Comparison of ENCODE assay signal across 33 mouse cellular contexts in the genomic region with DNA sequence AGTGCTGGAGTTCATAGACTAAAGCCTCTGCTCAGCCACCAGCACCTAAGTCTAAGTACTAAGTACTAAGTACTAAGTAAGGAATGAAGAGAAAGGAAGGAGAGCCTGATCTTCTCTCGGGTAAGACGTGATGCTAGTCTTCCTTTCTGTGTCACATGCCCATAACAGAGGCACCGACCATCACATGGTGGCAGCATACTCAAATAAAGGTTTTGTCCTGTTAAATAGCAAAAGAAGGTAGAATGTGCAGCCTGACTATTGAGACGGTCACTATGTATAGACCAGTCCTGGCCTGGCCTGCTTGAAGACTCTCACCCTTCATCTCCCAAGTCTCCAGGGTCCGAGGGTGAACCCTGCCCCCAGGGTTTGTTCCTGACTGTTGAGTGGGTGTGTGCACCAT. TPM values are rescaled to one million over a fixed set of nuclear protein-coding genes. Genes with fewer than 3 reads are reported as not detected.
A peak's percentile ranks its signal among the peaks of the same experiment; 100 is the strongest.
DNase-seq lines count a peak whose midpoint lies in the region; ATAC-seq and TF ChIP-seq lines count a peak whose summit lies in the region.
"Had no signal": no experiment of that assay in that cellular context is flagged by ENCODE, and none has a peak within 500 bp of the region (broad histone marks: within the 10 kb centered on the region; RNA-seq: fewer than 3 reads in every experiment).

No protein-coding gene starts in this region.

- H3K4me3 ChIP-seq in hindbrain, postnatal 0 days (ENCODE audit: low read length) = no peak overlapping the region
- H3K4me3 ChIP-seq in hindbrain, embryonic 12.5 days = no peak overlapping the region
- no peak overlapping the region for H3K4me3 ChIP-seq in layer of hippocampus, adult 2 months
- no peak overlapping the region for H3K4me3 ChIP-seq in stomach, postnatal 0 days (ENCODE audit: low read depth, low read length)
- no peak overlapping the region for H3K4me3 ChIP-seq in lung, adult 2 months (replicated peaks; ENCODE audit: extremely low read depth, low read depth, low read length)
- H3K4me3 ChIP-seq: embryonic facial prominence, embryonic 10.5 days; embryonic facial prominence, embryonic 13.5 days; erythroblast, embryonic 14.5 days; forebrain, embryonic 13.5 days; heart, adult 2 months; heart, embryonic 10.5 days; hindbrain, embryonic 13.5 days had no signal

- H3K4me2 ChIP-seq in hindbrain, postnatal 0 days (ENCODE audit: low read depth, low read length) = no peak overlapping the region
- H3K4me2 ChIP-seq in hindbrain, embryonic 12.5 days (replicated peaks) = no peak overlapping the region
- no peak overlapping the region for H3K4me2 ChIP-seq in stomach, postnatal 0 days (replicated peaks; ENCODE audit: low read depth)
- H3K4me2 ChIP-seq: embryonic facial prominence, embryonic 13.5 days; forebrain, embryonic 13.5 days; hindbrain, embryonic 13.5 days had no signal

- H3K36me3 ChIP-seq in hindbrain, postnatal 0 days (ENCODE audit: insufficient read depth, low read length) = no peaks in the 10 kb centered on the region
- no peaks in the 10 kb centered on the region for H3K36me3 ChIP-seq in hindbrain, embryonic 12.5 days
- no peaks in the 10 kb centered on the region for H3K36me3 ChIP-seq in stomach, postnatal 0 days (ENCODE audit: control insufficient read depth, insufficient read depth, low read length)
- H3K36me3 ChIP-seq: embryonic facial prominence, embryonic 10.5 days; embryonic facial prominence, embryonic 13.5 days; heart, embryonic 10.5 days; hindbrain, embryonic 13.5 days had no signal

- TF ChIP-seq EP300 in stomach, postnatal 0 days (optimal IDR thresholded peaks at IDR 0.05) = no peak

- no peak for TF ChIP-seq POLR2A in lung, adult 2 months (IDR thresholded peaks at IDR 0.05; ENCODE audit: borderline replicate concordance, extremely low read depth, low read depth, low read length)

- no peaks in the 10 kb centered on the region for H3K9me3 ChIP-seq in hindbrain, postnatal 0 days (ENCODE audit: low read length)
- H3K9me3 ChIP-seq in hindbrain, embryonic 12.5 days (replicated peaks) = no peaks in the 10 kb centered on the region
- H3K9me3 ChIP-seq in stomach, postnatal 0 days (ENCODE audit: control insufficient read depth, low read length) = no peaks in the 10 kb centered on the region
- H3K9me3 ChIP-seq: embryonic facial prominence, embryonic 10.5 days; embryonic facial prominence, embryonic 13.5 days; forebrain, embryonic 13.5 days; G1E; heart, embryonic 10.5 days; hindbrain, embryonic 13.5 days had no signal

- 72% methylated on average over 5 of the region's 5 CpGs for WGBS in hindbrain, postnatal 0 days
- 82% methylated on average over 5 of the region's 5 CpGs for WGBS in hindbrain, embryonic 12.5 days
- WGBS in stomach, postnatal 0 days = 71% methylated on average over 5 of the region's 5 CpGs
- WGBS in lung, adult 2 months = 73% methylated on average over 5 of the region's 5 CpGs

- H3K27ac ChIP-seq in hindbrain, postnatal 0 days = no peak overlapping the region
- H3K27ac ChIP-seq in hindbrain, embryonic 12.5 days = no peak overlapping the region
- no peak overlapping the region for H3K27ac ChIP-seq in layer of hippocampus, adult 2 months
- H3K27ac ChIP-seq in stomach, postnatal 0 days (replicated peaks) = no peak overlapping the region
- H3K27ac ChIP-seq: embryonic facial prominence, embryonic 10.5 days; embryonic facial prominence, embryonic 13.5 days; forebrain, embryonic 13.5 days; heart, adult 2 months; heart, embryonic 10.5 days; hindbrain, embryonic 13.5 days had no signal

- H3K27me3 ChIP-seq in hindbrain, postnatal 0 days (ENCODE audit: insufficient read depth, low read length) = no peaks in the 10 kb centered on the region
- no peaks in the 10 kb centered on the region for H3K27me3 ChIP-seq in hindbrain, embryonic 12.5 days
- no peaks in the 10 kb centered on the region for H3K27me3 ChIP-seq in stomach, postnatal 0 days (ENCODE audit: control insufficient read depth, insufficient read depth, low read length)
- H3K27me3 ChIP-seq: embryonic facial prominence, embryonic 13.5 days; hindbrain, embryonic 13.5 days had no signal

- no peak overlapping the region for H3K9ac ChIP-seq in hindbrain, postnatal 0 days (replicated peaks; ENCODE audit: low read length)
- H3K9ac ChIP-seq in hindbrain, embryonic 12.5 days = no peak overlapping the region
- no peak overlapping the region for H3K9ac ChIP-seq in stomach, postnatal 0 days (ENCODE audit: low read length)
- H3K9ac ChIP-seq: embryonic facial prominence, embryonic 13.5 days; forebrain, embryonic 13.5 days; hindbrain, embryonic 13.5 days had no signal

- no peak for ATAC-seq in hindbrain, postnatal 0 days
- no peak for ATAC-seq in hindbrain, embryonic 12.5 days (ENCODE audit: low FRiP score)
- ATAC-seq in stomach, postnatal 0 days (ENCODE audit: low FRiP score, low TSS enrichment) = no peak
- ATAC-seq: forebrain, embryonic 13.5 days; forebrain, embryonic 16.5 days; hindbrain, embryonic 16.5 days; inflammation-experienced regulatory T-cells, adult 6 months; Patski had no signal

- no peak for DNase-seq in hindbrain, postnatal 0 days (ENCODE audit: low spot score)
- no peak for DNase-seq in layer of hippocampus, adult 2 months (ENCODE audit: low spot score in 2 of 2)
- DNase-seq in layer of hippocampus, adult 8-10 months (ENCODE audit: low spot score in 2 of 2) = no peak
- no peak for DNase-seq in stomach, postnatal 0 days (ENCODE audit: low spot score)
- no peak for DNase-seq in lung, adult 2 months
- DNase-seq: adrenal gland, postnatal 10 days; adrenal gland, postnatal 36 days; cerebellum, adult 11 months; cerebellum, adult 8-10 months; cerebellum, postnatal 10 days; cerebellum, postnatal 36 days; embryo, embryonic 11 days; gastrocnemius, postnatal 10 days; gastrocnemius, postnatal 36 days; heart, adult 2 months; kidney, adult 11 months had no signal

- H3K4me1 ChIP-seq in hindbrain, postnatal 0 days (ENCODE audit: insufficient read depth, low read length) = peaks cover 5% of the 10 kb centered on the region
- H3K4me1 ChIP-seq in hindbrain, embryonic 12.5 days = peaks cover 6% of the 10 kb centered on the region
- no peaks in the 10 kb centered on the region for H3K4me1 ChIP-seq in stomach, postnatal 0 days (replicated peaks; ENCODE audit: control insufficient read depth, insufficient read depth)
- peaks cover 2% of the 10 kb centered on the region; the same call in 1 of the 2 replicates for H3K4me1 ChIP-seq in lung, adult 2 months (ENCODE audit: control insufficient read depth, insufficient read depth, low read length)

- TF ChIP-seq CTCF in hindbrain, postnatal 0 days (IDR thresholded peaks at IDR 0.05; ENCODE audit: low read depth) = peak; percentile 14; the same call in 1 of the 2 replicates
- TF ChIP-seq CTCF in layer of hippocampus, adult 2 months (conservative IDR thresholded peaks at IDR 0.05) = peak; percentile 28
- TF ChIP-seq CTCF in stomach, postnatal 0 days (IDR thresholded peaks at IDR 0.05; ENCODE audit: low read depth) = peak; percentile 29; the same call in 1 of the 2 replicates
- no peak for TF ChIP-seq CTCF in lung, adult 2 months (IDR thresholded peaks at IDR 0.05; ENCODE audit: insufficient read depth, low read length)

RNA-seq across cellular contexts. Expression of gene Arl2, which starts 3.5 kb away (rescaled TPM):
- 112 and 123 TPM in 2 replicates for total RNA-seq in hindbrain, postnatal 0 days (2014; rRNA removed)
- polyA plus RNA-seq in hindbrain, postnatal 0 days (2015; fragmentation: Nextera tagmentation; extraction: Ambion mirVana) = 151 and 155 TPM in 2 replicates
- 91.6 and 94.6 TPM in 2 replicates for polyA plus RNA-seq in hindbrain, embryonic 12.5 days (2016; fragmentation: Nextera tagmentation; extraction: Ambion mirVana)
- 10 to 100 TPM; 72.1 to 76.9 TPM for total RNA-seq in layer of hippocampus, adult 2 months (2021)
- total RNA-seq in layer of hippocampus, adult 8-10 months (2022) = 10 to 100 TPM; 79.8 to 93.3 (median 85.0) TPM
- 74.0 and 77.2 TPM in 2 replicates for polyA plus RNA-seq in stomach, postnatal 0 days (2015; fragmentation: Nextera tagmentation; extraction: Ambion mirVana)
- polyA plus RNA-seq in lung, adult 2 months (2012; rRNA removed) = 128 TPM in 2 replicates

RNA-seq across cellular contexts. Expression of gene Batf2, which starts 4.1 kb away (rescaled TPM):
- not detected in 2 replicates for total RNA-seq in hindbrain, postnatal 0 days (2014; rRNA removed)
- 0.21 and 0.23 TPM in 2 replicates for polyA plus RNA-seq in hindbrain, postnatal 0 days (2015; fragmentation: Nextera tagmentation; extraction: Ambion mirVana)
- polyA plus RNA-seq in hindbrain, embryonic 12.5 days (2016; fragmentation: Nextera tagmentation; extraction: Ambion mirVana) = 0.22 TPM in 1 of 2 replicates, not detected in the other
- total RNA-seq in layer of hippocampus, adult 2 months (2021) = under 1 TPM in 1 of 2 experiments, not detected in 1; 0.29 TPM
- total RNA-seq in layer of hippocampus, adult 8-10 months (2022) = 1 to 10 TPM in 1 of 4 experiments, under 1 TPM in 2, not detected in 1; 0.83 to 1.3 (median 0.96) TPM
- polyA plus RNA-seq in stomach, postnatal 0 days (2015; fragmentation: Nextera tagmentation; extraction: Ambion mirVana) = 0.49 and 0.52 TPM in 2 replicates
- polyA plus RNA-seq in lung, adult 2 months (2012; rRNA removed) = 14.6 and 15.8 TPM in 2 replicates
- polyA plus RNA-seq: embryonic facial prominence, embryonic 10.5 days; embryonic facial prominence, embryonic 13.5 days; erythroblast, embryonic 14.5 days; forebrain, embryonic 13.5 days; forebrain, embryonic 16.5 days; G1E; heart, embryonic 10.5 days; heart, embryonic 14.5 days; hindbrain, embryonic 13.5 days; hindbrain, embryonic 16.5 days; inflammation-experienced regulatory T-cells, adult 6 months had no signal

RNA-seq across cellular contexts. Expression of gene Snx15, which starts 16.7 kb away (rescaled TPM):
- 71.4 and 84.4 TPM in 2 replicates for total RNA-seq in hindbrain, postnatal 0 days (2014; rRNA removed)
- 60.9 and 62.7 TPM in 2 replicates for polyA plus RNA-seq in hindbrain, postnatal 0 days (2015; fragmentation: Nextera tagmentation; extraction: Ambion mirVana)
- polyA plus RNA-seq in hindbrain, embryonic 12.5 days (2016; fragmentation: Nextera tagmentation; extraction: Ambion mirVana) = 33.2 and 33.4 TPM in 2 replicates
- 10 to 100 TPM; 43.5 to 46.0 TPM for total RNA-seq in layer of hippocampus, adult 2 months (2021)
- 10 to 100 TPM; 38.7 to 43.0 (median 41.8) TPM for total RNA-seq in layer of hippocampus, adult 8-10 months (2022)
- 24.7 and 25.0 TPM in 2 replicates for polyA plus RNA-seq in stomach, postnatal 0 days (2015; fragmentation: Nextera tagmentation; extraction: Ambion mirVana)
- 43.8 and 45.2 TPM in 2 replicates for polyA plus RNA-seq in lung, adult 2 months (2012; rRNA removed)

RNA-seq across cellular contexts. Expression of gene Sac3d1, which starts 26.4 kb away (rescaled TPM):
- total RNA-seq in hindbrain, postnatal 0 days (2014; rRNA removed) = 91.0 and 91.5 TPM in 2 replicates
- polyA plus RNA-seq in hindbrain, postnatal 0 days (2015; fragmentation: Nextera tagmentation; extraction: Ambion mirVana) = 50.5 and 51.9 TPM in 2 replicates
- polyA plus RNA-seq in hindbrain, embryonic 12.5 days (2016; fragmentation: Nextera tagmentation; extraction: Ambion mirVana) = 47.9 and 48.3 TPM in 2 replicates
- 10 to 100 TPM; 14.0 to 15.0 TPM for total RNA-seq in layer of hippocampus, adult 2 months (2021)
- 10 to 100 TPM; 11.0 to 13.4 (median 12.9) TPM for total RNA-seq in layer of hippocampus, adult 8-10 months (2022)
- polyA plus RNA-seq in stomach, postnatal 0 days (2015; fragmentation: Nextera tagmentation; extraction: Ambion mirVana) = 26.8 and 29.4 TPM in 2 replicates
- 25.3 and 36.7 TPM in 2 replicates for polyA plus RNA-seq in lung, adult 2 months (2012; rRNA removed)

RNA-seq across cellular contexts. Expression of gene Naaladl1, which starts 39.3 kb away (rescaled TPM):
- 0.40 and 0.89 TPM in 2 replicates for total RNA-seq in hindbrain, postnatal 0 days (2014; rRNA removed)
- polyA plus RNA-seq in hindbrain, postnatal 0 days (2015; fragmentation: Nextera tagmentation; extraction: Ambion mirVana) = 0.36 and 0.43 TPM in 2 replicates
- polyA plus RNA-seq in hindbrain, embryonic 12.5 days (2016; fragmentation: Nextera tagmentation; extraction: Ambion mirVana) = 0.54 and 0.70 TPM in 2 replicates
- total RNA-seq in layer of hippocampus, adult 2 months (2021) = under 1 TPM in 1 of 2 experiments, not detected in 1; 0.17 TPM
- under 1 TPM in 3 of 4 experiments, not detected in 1; 0.14 to 0.25 (median 0.17) TPM for total RNA-seq in layer of hippocampus, adult 8-10 months (2022)
- 0.05 and 0.07 TPM in 2 replicates for polyA plus RNA-seq in stomach, postnatal 0 days (2015; fragmentation: Nextera tagmentation; extraction: Ambion mirVana)
- 0.20 and 0.30 TPM in 2 replicates for polyA plus RNA-seq in lung, adult 2 months (2012; rRNA removed)
- total RNA-seq: adrenal gland, adult 18-20 months; gastrocnemius, adult 18-20 months; gastrocnemius, postnatal 36 days; heart, adult 2 months; heart, postnatal 25 days; hematopoietic stem cell, adult 5-6 weeks had no signal
- polyA plus RNA-seq: heart, adult 2 months had no signal

Comparison
In these comparisons a context has a peak if more than half of its experiments do, and no peak if none do; other contexts are left out.
1. RNA of gene Batf2, which starts 4.1 kb away (polyA plus RNA-seq): 14.6 to 15.8 TPM in lung, adult 2 months; 0.49 to 0.52 TPM in stomach, postnatal 0 days, 0.22 TPM in hindbrain, embryonic 12.5 days and 0.21 to 0.23 TPM in hindbrain, postnatal 0 days; every median in the first group is over 10 times any median in the second.